Mouse (Mus musculus): ENCODE results near the gene Asb15. TPM values are rescaled to one million over a fixed set of nuclear protein-coding genes. Genes with fewer than 3 reads are reported as not detected.
A peak's percentile ranks its signal among the peaks of the same experiment; 100 is the strongest.

The Asb15 gene
- total RNA-seq (2021), result not detected
- long read RNA-seq, result 0 reads

GRCm38 (mm10) chr6:24528064-24528243 is at the start of gene Asb15:
Gene Asb15 (plus strand): TSS chr6:24528144.
- no peak for DNase-seq (ENCODE audit: low spot score in 2 of 2)

GRCm38 (mm10) chr6:24486530-24486929 is 41.4 kb upstream of the Asb15 start:
- DNase-seq (ENCODE audit: low spot score in 2 of 2), result no peak

GRCm38 (mm10) chr6:24490341-24490740 is 37.6 kb upstream of the Asb15 start:
- no peak for DNase-seq (ENCODE audit: low spot score in 2 of 2)

GRCm38 (mm10) chr6:24504141-24504540 is 23.8 kb upstream of the Asb15 start:
- no peak for DNase-seq (ENCODE audit: low spot score in 2 of 2)

GRCm38 (mm10) chr6:24514552-24515284 is 13.2 kb upstream of the Asb15 start, which contains the start of gene Iqub:
Gene Iqub (minus strand): TSS chr6:24515067.
- DNase-seq (ENCODE audit: low spot score in 2 of 2), result peak; percentile 72 to 80

GRCm38 (mm10) chr6:24516197-24516596 is 11.7 kb upstream of the Asb15 start:
- DNase-seq (ENCODE audit: low spot score in 2 of 2), result no peak

- DNase-seq (ENCODE audit: low spot score in 2 of 2), result no peak
Measured at GRCm38 (mm10) chr6:24525705-24526104, 2.2 kb upstream of the Asb15 start.

- DNase-seq (ENCODE audit: low spot score in 2 of 2), result peak; percentile 79 to 88
Measured at GRCm38 (mm10) chr6:24527155-24528063, 535 bp upstream of the Asb15 start, which contains the start of gene Ndufa5. Gene Ndufa5 (minus strand): TSS chr6:24528013.

GRCm38 (mm10) chr6:24530166-24530565 is 2.2 kb downstream of the Asb15 start:
- peak; percentile 49 to 54 for DNase-seq (ENCODE audit: low spot score in 2 of 2)

- no peak for DNase-seq (ENCODE audit: low spot score in 2 of 2)
Measured at GRCm38 (mm10) chr6:24530711-24531420, 2.9 kb downstream of the Asb15 start.

- no peak for DNase-seq (ENCODE audit: low spot score in 2 of 2)
Measured at GRCm38 (mm10) chr6:24532804-24533203, 4.9 kb downstream of the Asb15 start.

- DNase-seq (ENCODE audit: low spot score in 2 of 2), result no peak
Measured at GRCm38 (mm10) chr6:24538435-24538834, 10.5 kb downstream of the Asb15 start.

- DNase-seq (ENCODE audit: low spot score in 2 of 2), result no peak
Measured at GRCm38 (mm10) chr6:24540106-24540505, 12.2 kb downstream of the Asb15 start.

GRCm38 (mm10) chr6:24542393-24542792 is 14.4 kb downstream of the Asb15 start:
- DNase-seq (ENCODE audit: low spot score in 2 of 2), result no peak

- DNase-seq (ENCODE audit: low spot score in 2 of 2), result no peak
Measured at GRCm38 (mm10) chr6:24543119-24543591, 15.2 kb downstream of the Asb15 start.

GRCm38 (mm10) chr6:24546716-24547420 is 18.9 kb downstream of the Asb15 start:
- DNase-seq (ENCODE audit: low spot score in 2 of 2), result no peak

GRCm38 (mm10) chr6:24549801-24550200 is 21.9 kb downstream of the Asb15 start:
- DNase-seq (ENCODE audit: low spot score in 2 of 2), result no peak

- no peak for DNase-seq (ENCODE audit: low spot score in 2 of 2)
Measured at GRCm38 (mm10) chr6:24552046-24552445, 24.1 kb downstream of the Asb15 start.

GRCm38 (mm10) chr6:24554427-24555086 is 26.6 kb downstream of the Asb15 start:
- DNase-seq (ENCODE audit: low spot score in 2 of 2), result no peak

- DNase-seq (ENCODE audit: low spot score in 2 of 2), result no peak
Measured at GRCm38 (mm10) chr6:24555488-24555887, 27.5 kb downstream of the Asb15 start.

Measured in layer of hippocampus, postnatal 10 days (tissue).